Mouse (Mus musculus): Measurements from ENCODE around the gene Klf9. TPM values are rescaled to one million over a fixed set of nuclear protein-coding genes. Genes with fewer than 3 reads are reported as not detected.

The Klf9 gene
- total RNA-seq, 1 experiment from 2014 or later, result 104 TPM

DNA sequence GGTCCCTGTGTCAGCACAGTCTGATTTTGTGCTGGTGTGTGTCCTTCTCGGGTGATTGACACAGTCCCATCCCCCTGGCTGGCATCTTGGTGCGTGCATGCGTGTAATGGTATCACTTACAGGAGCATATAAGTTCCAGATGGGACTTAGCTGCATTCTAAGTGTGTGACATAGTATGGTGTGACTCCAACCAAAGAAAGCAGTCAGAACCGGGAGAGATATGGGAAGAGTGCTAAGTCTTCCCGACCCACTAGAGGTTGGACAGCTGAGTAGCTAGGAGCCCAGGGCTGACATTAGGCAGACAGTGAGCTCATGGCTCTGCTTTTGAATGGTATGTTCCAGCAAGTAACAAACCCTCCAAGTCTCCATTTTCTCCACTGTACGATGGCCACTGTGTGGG lies 21.9 kb downstream of the Klf9 start:
- no peak for DNase-seq

DNA sequence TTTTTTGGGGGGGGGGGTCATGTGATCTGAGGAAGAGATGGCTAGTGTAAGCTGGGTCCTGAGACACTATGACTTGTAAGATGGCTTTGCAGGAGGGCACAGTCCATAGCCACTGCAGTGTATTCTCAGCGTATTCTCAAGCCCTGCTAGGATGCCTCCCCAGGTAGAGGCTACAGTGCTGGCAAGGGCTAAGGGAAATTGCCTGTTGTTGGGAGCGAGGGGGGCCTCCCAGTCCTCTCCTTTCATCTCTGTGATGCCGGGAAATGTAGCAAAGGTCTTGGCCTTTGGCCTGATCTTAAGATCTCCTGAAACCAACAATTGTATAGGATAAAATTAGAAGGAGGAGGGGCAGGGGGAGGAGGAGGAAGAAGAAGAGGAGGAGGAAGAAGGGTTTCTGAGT lies 22.3 kb downstream of the Klf9 start:
- DNase-seq, result no peak

DNA sequence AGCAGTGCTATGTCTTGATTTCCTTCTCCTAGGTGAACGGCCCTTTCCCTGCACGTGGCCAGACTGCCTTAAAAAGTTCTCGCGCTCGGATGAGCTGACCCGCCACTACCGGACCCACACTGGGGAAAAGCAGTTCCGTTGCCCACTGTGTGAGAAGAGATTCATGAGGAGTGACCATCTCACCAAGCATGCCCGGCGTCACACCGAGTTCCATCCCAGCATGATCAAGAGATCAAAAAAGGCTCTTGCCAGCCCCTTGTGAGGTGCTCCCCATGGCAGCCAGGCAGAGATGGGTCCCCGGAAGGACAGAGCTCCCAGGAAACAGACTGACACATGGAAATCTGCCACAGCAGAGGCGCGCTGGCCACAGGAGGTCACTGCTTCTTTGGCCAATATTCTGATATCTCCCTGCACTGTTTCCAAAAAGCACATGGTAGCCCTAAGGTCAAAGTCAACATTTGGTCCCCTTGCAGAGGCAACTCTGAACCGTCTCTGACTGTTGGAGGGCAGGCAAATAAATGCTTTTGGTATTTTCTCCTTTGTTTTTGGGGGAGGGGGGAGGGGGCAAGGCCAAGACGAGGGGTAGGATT lies 23.7 kb downstream of the Klf9 start:
- no peak for DNase-seq

DNA sequence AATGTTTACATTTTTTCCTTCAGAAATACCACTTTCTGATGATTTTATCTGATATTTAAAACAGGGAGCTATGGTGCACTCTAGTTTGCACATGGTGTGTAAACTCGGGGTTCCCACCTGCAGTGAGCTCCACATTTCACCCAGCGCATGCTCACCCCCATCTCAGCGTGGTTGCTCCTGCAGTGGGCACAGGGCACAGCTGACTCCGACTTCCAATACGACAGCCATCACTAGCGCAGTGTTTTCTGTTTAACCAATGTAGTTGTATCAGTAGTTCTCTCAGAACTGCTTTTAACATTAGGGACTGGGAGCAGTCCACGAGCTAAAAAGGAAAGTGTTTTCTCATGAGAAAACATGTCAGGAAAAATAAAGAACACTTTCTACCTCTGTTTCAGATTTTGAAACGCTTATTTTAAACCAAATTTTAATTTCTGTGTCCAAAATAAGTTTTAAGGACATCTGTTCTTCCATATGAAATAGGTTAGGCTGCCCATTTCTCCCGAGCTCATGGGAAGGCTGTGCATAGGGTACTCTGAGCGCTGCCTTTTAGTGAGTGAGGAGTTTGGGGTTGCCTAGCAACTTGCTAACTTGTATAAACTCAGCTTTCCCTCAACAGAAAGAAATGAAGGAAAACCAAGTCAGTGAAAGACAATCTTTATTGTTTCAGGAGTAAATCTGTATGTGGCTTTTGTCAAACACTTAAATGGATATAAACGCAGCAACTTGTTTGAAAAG lies 25.7 kb downstream of the Klf9 start:
- no peak for DNase-seq

DNA sequence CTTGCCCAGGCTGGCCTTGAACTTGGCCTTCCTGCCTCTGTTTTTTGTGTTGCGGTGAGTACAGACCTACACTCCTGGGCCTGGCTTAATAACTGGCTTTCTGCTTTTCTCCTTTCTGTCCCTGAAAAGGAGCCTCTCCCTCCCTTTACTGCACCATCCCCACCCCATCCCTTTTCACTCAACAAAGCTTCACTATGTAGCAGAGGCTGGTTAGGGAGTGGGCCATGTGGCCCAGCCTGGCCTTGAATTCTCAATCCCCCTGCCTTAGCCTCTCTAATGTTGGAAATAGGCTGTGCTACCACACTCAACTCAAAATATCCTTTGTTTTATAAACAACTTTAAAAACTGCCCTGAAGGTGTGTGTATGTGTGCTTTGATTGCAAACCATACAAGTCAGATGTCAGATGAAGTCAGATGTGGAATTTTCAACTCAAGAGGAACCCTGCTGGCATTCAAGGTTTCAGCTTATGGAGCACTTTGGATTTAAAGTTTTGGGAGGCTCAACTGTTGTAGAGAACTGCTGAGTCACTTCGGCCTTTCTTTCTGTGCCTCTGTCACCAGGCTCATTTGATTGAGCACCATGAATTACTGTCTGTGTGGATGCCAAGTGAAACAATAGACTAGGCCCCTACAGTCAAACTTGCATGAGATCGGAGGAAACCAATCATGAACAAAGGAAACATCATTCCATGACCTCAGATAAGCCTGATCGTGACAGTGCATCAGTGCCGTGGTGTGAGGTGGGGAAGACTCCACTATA lies 28.1 kb downstream of the Klf9 start:
- DNase-seq, result no peak

DNA sequence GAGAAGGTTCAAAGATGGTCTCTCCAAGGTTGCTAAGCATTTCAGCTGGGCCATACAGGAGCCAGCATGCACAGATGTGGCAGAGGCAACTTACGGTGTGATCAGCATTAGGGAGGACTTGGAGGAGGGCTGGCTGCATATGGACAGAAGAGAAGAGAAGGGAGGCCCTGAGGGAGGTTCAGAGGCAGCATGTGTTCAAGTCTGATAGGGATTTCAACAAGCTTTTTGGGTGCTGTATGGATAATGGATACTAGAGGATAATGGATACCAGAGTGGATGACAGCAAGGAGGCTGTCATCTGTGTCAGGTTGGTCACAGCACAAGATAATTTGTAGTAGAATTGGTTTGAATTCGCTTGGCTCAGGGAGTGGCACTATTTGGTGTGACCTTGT lies 28.6 kb downstream of the Klf9 start:
- DNase-seq, result no peak

DNA sequence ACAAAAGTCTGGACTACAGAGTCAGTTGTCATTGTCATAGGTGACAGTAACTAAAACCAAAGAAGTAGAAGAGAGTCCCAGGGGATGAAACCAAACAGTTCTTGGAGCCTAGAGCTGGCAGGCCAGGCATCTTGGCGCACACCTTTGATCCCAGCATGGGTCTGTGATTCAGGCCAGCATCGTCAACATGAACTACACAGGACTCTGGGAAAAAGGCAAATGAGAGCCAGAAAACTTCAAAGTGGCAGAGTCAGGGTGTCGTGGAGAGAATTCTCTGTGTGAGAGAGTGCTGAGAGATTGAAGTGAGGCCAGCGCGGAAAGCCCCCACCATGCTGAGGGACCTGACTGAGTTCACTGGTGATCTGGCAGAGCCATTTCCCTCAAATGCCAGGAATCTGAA lies 29.4 kb downstream of the Klf9 start:
- no peak for DNase-seq

DNA sequence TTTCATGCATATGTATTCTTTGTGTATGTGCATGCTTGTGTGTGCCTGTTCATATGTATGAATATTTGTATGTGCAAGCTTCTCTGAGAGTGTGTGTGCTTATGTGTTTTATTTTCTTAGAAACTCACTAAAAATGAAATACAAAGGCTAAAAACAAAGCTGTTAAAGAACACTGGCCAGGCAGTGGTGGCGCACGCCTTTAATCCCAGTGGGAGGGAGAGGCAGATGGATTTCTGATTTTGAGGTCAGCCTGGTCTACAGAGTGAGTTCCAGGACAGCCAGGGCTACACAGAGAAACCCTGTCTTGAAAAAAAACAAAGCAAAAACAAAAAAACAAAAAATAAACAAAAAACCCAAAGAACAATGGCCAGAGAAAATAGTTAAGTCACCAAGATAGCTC lies 30.1 kb downstream of the Klf9 start:
- DNase-seq, result no peak

DNA sequence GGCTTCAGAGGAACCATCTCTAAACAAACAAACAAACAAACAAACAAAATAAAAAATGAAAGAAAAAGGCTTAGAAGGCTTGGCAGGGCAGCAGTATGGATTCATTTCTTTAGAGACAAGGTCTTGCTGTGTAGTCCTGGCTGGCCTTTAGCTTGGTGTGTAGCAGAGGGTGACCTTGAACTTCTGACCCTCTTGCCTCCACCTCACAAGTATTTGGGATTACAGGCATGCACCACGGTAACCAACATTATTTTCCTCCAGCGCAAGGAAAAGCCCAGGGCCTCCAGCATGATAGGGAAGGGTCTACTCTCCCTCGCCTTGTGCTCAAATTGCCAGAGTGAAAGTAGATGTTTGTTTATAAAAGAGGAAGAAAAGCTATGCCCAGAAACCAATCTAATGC lies 34.1 kb downstream of the Klf9 start:
- no peak for DNase-seq

DNA sequence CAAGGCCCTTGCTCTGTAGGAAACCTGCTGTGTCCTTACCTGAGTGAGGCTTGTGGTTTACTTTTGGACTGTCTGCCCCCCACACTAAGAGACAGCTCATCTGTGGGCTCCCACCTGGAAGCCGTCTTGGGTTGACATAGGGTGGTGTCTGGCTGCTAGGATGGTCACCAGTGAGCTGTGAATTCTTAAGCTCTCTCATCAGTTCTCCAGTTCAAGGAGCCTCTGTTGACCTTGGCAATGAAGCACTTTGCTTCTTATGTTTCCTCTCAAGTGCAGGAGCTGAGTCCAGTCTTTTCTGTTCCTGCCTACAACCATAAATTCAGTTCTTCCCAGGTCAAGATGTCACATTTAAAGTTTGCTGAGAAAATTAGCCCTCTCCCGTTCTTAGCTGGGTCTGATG lies 34.5 kb downstream of the Klf9 start:
- no peak for DNase-seq

DNA sequence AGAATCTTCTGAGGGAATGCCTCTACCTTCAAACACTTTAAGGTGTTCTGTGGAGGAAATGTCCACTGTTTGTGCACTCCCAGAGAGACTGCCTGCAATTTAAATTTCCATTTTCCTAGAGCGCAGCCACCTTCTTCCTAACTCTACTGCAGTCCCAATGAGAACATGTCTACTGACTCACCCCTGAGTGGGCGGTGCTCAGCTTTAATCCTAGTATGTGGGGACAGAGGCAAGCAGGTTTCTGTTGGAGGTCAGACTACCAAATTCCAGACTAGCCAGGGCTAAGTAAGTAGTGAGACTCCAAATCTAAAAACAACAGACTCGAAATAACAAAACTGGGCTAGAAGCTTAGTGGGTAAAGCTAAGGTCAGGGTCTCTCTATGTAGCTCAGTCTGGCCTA lies 37.5 kb downstream of the Klf9 start:
- no peak for DNase-seq

DNA sequence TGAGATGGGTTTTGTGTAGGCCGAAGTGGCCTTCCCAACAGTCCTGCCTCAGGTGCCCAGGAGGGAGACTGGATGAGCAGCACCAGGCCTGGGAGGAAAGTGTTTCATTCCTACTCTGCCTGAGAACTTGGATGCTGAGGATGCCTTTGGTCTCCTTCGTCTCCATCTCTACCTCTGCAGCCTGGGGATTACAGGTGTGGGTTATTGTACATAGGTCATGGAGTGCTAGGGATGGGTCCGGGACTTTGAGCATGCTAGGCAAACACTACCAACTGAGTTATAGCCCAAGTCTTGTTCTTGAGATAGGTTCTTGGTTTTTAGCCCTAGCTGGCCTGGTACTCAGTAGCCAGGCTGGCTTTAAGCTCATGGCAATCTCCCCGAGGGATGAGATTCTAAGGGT lies 42.5 kb downstream of the Klf9 start:
- no peak for DNase-seq

DNA sequence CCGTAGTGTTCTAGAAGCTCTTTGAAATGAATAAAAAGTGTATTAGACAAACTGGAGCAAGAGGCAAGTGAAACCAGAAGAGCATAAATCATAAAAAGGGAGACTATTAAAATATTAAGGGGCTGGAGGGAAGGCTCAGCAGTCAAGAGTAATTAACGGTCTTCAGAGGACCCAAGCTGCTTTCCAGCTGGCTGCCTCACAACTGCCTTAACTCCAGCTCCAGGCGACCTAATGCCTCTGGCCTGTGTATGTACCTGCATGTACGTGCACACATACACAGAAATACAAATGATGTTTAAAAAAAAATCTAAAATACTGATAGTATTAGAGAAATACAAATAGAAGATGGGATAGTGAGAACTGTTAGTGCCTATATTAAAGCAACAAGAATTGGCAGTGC lies 43.0 kb downstream of the Klf9 start:
- no peak for DNase-seq

DNA sequence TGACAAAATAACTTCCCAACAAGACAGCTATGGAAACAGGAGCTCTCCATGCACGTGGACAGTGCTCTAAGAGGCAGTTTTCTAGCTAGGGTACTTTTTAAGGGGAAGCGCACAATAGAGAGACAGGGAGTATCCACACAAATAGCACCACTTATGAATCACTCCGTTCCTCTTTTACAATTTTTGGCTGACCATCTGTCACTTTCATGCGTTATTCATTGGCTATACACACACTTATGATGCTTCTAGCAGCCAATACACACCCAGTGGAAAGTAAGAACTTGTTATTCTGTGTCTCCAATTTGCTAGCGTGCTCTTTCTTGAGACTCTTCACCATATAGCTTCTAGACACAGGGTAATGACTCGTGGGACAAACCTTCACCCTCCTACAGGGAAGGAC lies 46.7 kb downstream of the Klf9 start:
- no peak for DNase-seq

DNA sequence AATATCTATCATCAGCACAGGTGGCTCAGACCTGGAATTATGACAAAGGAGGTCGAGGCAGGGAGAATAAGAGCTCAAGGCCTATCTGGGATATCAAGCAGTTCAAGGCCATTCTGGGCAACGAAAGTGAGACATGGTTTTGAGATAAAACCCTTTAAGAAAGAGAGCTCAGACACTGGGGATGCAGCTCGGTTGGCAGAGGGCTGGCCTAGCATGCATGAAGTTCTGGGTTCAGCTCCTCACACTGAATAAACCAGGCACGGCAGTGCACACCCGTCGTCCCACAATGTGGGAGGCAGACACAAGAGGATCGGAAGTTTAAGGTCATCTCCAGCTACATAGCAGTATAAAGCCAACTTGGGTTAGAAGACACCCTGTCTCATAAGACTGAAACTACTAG lies 48.0 kb downstream of the Klf9 start:
- DNase-seq, result no peak

DNA sequence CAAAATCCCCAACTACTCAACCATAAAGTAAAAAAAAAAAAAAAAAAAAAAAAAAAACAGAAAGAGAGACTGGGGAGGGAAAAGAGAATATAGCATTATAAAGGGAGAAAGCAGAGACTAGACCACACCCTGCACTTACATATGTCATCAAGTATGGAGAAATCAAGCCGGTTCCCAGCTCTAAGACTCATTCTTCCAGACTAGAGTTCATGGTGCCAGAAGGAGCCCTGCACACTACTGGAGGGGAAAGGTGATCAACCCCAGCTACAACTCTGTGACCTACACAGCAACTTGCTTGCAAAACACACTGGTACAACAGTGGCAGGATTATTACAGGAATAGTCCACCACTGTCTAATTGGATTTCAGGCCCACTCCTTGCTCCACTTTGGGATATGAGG lies 48.7 kb downstream of the Klf9 start:
- no peak for DNase-seq

DNA sequence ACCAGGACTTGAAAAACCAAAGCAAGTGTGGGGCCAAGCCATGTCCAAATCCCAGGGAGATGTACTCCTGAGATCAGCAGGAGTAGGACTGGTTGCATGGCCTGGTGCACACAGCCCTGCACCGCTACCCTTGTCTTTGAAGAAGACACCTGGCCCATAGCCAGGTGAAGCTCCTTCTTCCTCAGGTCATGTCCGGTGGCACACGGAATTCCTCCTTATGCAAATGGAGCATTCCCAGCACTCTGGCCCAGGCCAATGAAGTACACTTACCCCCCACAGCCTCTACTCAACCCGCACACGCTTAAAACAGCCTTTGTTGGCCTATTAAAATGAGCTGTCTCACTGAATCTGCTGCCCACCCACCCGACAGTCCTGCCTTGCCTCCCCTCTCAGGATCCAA lies 50.5 kb downstream of the Klf9 start:
- DNase-seq, result no peak

DNA sequence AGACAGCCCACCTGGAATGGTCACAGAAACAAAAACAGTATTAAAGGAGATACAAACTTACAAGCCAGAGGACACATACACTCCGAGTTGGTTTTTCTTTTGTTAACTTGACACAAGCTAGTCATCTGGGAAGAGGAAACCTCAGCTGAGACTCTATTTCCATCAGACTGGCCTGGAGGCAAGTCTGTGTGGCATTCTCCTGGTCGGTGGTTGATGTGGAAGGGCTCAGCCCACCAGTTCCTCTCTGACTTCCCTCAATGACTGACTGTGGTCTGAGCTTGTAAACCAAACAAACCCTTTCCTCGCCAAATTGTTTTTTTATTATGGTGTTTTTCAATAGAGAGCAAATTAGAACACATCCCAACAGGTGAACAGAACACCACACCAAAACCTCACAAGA lies 52.0 kb downstream of the Klf9 start:
- no peak for DNase-seq

DNA sequence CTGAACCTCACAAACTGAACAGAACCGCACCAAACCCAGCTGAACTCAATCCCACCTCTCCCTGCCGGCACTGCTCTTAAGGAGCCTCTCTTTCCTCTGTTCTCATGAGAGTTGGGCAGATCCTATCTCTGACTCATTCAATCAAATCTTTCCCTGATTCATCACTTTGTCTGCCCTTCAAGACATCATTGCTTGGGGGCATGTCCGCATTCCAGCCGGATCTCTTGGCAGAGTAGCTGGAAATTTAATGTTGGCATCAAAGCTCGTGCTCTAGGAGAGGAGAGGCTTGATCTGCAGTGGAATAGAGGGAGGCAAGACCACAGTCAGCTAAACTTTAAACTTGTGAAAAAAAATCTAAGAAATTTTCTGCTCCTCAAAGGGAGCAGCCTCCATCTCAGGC lies 61.1 kb downstream of the Klf9 start:
- DNase-seq, result no peak

DNA sequence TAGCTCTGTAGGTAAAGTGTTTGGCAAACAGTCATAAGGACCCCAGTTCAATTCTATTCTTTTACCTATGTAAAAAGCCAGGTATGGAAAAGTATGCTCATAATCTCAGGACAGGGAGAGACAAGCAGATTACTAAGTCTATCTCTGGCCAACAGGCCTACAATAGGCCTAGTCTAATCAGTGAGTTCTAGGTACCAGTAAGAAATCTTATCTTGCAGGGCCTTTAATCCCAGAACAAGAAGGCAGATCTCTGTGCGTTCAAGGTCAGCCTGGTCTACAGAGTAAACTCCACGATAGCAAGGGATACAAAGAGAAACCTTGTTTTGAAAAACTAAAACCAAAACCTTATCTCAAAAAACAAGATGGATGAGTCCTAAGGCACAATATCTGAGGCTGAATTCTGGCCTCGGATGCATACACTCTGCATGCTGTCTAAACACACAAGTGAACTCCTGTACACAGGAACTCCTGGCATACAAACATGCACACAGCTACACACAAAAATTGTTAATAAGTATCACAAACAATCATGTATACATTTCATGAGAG lies 62.6 kb downstream of the Klf9 start:
- DNase-seq, result no peak

DNA sequence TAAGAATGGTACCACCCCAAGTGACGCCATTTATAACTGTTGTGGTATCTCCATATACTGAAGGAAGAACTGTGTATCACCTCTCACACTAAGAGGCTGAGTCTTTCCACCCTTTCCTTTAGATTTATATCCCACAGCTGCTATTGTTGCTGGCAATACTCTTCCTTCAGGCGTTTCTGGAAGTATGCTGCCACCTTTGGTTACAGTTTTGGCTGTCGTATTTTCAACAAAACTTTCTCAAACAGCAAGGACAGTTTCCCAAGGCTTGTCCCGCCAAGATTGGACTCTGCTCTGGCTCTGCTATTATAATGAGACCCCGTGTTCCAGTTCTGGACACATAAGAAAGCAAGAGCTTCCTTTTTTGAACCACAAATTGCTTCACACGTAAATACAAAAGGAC lies 70.3 kb downstream of the Klf9 start:
- no peak for DNase-seq

DNA sequence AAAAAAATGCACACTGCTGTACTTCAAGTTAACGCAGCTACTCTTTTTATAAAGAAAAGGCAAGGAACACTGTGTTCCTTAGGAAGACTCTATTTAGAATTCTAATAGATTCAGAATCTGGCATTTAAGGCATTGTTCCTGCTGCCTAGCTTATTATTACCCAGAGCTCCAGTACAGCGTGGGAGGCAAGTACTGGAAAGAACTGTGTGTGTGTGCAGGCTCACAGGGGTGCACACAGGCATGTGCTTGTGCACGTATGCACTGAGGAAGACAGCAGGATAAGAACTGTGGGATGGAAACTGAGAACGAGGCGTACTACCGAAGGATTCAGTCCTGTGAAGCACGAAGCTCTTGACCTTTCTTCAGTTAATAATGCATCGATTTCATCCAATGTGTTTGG lies 73.3 kb downstream of the Klf9 start:
- no peak for DNase-seq
